Mouse (Mus musculus) common myeloid progenitor, adult 5-6 weeks (primary cell): ENCODE measurements around the gene Fgf23. TPM values are rescaled to one million over a fixed set of nuclear protein-coding genes. Genes with fewer than 3 reads are reported as not detected.
A peak's percentile ranks its signal among the peaks of the same experiment; 100 is the strongest.

Experiments used
- ATAC-seq: replicated peaks from 2 replicates; pipeline ENCODE4 v1.8.0; 2016; ENCODE audit warnings: low read depth, mild to moderate bottlenecking, moderate TSS enrichment, inconsistent platforms; ENCODE audit not compliant: poor library complexity, severe bottlenecking
- total RNA-seq: library from RNA; stranded (forward); fragments of 200-1000, 187-1606 nt; gene quantifications from 2 replicates; pipeline ENCODE4 v1.2.3, GENCODE M21; 2017

Fgf23 gene
- total RNA-seq, result not detected in 2 replicates

DNA sequence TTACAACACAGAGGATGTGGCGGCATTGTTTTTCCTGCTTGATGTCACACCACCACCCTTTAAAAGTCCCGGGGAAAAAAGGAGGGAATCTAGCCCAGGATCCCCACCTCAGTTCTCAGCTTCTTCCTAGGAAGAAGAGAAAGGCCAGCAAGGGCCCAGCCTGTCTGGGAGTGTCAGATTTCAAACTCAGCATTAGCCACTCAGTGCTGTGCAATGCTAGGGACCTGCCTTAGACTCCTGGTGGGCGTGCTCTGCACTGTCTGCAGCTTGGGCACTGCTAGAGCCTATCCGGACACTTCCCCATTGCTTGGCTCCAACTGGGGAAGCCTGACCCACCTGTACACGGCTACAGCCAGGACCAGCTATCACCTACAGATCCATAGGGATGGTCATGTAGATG, at the start of gene Fgf23:
Fgf23 (plus strand) TSS at position 86 of the 400 bp plus-strand sequence.
- no peak for ATAC-seq

DNA sequence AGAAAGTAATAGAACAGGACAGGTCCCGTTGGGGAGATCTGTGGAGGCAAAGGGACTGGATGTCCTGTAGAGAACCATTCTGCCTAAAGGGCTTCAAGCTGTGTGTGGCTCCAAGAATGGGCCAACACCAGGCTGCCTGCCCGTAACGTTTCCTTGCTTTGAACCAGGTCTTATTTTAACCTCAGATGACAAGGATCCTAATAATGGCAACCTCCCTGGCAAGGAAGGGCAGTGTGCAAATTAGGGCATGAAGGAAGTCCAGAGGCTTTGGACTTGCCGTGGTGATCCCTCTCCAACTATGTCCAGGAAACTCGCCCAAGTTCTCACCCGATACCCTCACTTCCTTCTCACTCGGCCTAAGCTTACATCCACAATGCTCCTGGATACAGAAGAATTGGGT, 47.9 kb upstream of the Fgf23 start:
- ATAC-seq, result no peak

DNA sequence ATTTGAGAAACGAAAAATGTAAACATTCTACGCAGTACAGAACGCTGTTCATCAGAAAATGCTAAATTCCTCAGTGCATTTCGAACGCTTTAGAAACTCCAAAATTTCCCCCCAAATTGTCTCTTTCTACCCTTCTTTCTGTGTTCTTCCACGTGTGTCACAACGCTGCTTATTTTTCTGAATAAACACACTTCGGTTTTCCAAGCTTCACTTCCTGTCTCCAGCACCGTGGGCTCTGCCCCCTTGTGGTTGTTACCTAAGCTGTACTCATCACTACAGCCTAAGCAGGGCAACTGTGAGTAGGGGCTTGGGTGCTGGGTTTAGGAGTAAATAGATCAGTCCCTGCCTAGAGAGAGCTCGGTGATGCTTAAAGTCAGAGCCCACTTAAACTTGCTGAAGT, 37.9 kb upstream of the Fgf23 start:
- peak; percentile 99 for ATAC-seq

GRCm38 (mm10) chr6:127044909-127045308, 27.8 kb upstream of the Fgf23 start:
- no peak for ATAC-seq

- no peak for ATAC-seq
Observed at GRCm38 (mm10) chr6:127050847-127051246, 21.9 kb upstream of the Fgf23 start.

- no peak for ATAC-seq
Observed at GRCm38 (mm10) chr6:127056990-127057588, 15.6 kb upstream of the Fgf23 start.

DNA sequence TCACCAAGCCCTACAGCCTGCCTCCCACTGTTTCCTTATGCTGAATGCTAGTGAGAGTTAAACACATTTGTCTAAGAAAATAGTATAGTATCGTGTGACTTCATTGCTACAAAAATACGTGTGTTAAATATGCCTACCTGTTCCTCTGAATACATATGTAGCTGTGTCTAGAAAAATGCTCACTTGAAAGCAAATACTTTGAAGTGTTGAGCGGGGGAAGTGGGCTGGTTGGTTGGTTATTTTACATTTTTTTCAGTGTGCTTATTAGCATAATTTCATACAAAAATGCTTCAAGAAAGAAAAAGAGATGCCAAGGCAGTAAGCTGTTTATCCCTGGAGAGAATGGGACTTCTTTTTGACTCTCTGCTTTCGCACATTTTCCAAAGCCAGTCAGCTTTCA, 12.7 kb upstream of the Fgf23 start:
- no peak for ATAC-seq

- ATAC-seq, result no peak
Observed at GRCm38 (mm10) chr6:127063915-127064314, 8.8 kb upstream of the Fgf23 start.

DNA sequence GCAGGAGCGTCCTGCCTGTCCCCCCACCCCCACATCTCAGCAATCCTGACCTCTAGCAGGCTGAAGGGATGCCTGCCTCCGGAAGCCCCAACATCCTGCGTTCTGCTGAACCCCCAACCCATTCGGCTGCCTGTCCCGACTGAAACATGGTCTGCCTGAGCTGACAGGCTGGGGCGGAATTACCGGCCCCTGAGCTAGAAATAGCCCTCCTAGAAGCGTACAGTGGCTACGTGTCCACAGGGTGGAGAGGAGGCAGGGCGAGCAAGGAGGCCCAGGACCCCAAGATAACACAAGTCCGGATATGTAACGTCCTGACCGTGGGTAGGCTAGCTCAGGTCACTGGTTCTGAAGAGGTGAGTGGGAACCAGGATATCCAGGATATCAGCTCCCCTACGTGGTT, 7.9 kb upstream of the Fgf23 start:
- no peak; the same call in 1 of the 2 replicates for ATAC-seq

DNA sequence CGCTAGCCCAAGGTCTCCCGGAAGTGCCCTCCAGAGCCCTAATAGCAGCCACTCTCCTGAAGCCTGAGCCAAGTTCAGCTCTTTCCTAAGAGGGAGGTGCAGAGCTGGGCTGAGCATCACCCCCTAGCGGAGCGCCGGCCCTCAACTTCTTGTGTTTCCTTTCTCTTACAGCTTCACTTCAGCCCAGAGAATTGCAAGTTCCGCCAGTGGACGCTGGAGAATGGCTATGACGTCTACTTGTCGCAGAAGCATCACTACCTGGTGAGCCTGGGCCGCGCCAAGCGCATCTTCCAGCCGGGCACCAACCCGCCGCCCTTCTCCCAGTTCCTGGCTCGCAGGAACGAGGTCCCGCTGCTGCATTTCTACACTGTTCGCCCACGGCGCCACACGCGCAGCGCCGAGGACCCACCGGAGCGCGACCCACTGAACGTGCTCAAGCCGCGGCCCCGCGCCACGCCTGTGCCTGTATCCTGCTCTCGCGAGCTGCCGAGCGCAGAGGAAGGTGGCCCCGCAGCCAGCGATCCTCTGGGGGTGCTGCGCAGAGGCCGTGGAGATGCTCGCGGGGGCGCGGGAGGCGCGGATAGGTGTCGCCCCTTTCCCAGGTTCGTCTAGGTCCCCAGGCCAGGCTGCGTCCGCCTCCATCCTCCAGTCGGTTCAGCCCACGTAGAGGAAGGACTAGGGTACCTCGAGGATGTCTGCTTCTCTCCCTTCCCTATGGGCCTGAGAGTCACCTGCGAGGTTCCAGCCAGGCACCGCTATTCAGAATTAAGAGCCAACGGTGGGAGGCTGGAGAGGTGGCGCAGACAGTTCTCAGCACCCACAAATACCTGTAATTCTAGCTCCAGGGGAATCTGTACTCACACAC, 7.4 kb downstream of the Fgf23 start:
- peak; percentile 86 for ATAC-seq

DNA sequence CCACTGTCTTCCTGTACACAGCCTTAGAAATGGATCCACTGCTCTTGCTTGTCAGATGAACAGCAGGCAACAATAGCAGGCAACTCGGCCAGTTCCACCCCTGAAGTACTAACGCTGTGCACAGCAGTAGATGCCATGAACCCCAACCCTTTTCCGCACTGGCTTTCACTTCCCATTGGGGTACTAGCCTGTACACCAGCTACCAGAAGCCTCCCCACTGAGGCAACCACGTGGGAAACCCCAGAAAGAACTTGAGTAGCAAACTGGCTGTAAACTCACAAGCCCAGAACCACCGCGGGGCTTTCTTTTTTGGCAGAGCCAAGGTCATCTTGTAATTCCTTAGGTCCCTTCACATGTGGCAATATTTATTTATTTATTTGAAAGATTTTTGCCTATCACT, 9.1 kb downstream of the Fgf23 start:
- ATAC-seq, result no peak

- no peak for ATAC-seq
Observed at GRCm38 (mm10) chr6:127086739-127087138, 14.0 kb downstream of the Fgf23 start.

- ATAC-seq, result 0 out of 2 replicates have a peak, but pooled peaks have one; percentile 32
Observed at GRCm38 (mm10) chr6:127094565-127094964, 21.9 kb downstream of the Fgf23 start.

DNA sequence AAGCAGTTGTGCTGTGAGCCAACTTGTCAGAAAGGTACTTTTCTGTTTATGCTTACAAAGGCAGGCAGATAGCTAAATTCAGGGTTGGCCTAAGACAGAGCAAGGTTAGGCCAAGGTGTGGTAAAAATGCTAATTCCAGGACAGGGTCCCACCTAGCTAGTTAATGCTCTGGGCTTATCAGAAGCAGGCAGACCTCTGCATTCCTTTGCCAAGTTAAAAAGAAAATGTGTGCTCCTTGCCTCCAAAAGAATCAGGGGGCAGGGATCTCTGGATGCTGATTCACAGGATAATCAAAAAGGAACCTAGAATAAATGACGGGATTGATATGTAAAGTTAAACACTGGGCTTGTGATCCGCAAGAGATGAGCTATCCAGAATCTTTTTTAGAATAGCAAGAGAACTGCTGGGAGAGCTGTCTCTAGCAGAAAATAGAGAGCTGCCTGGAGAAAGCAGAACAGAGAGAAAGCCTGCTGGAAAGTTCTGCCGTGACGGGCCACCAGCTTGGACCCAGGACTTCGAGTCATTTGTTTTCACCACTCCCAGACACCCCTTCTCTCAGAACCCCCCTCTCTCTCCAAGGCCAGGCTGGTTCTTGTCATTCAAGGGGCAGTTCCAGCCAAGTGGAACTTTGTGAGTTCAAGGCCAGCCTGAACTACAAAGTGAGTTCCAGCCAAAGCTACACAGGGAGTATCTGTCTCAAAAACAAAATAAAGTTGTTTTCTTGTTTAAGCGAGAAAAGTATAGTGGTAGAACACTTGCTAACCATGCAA, 31.0 kb downstream of the Fgf23 start:
- no peak for ATAC-seq

DNA sequence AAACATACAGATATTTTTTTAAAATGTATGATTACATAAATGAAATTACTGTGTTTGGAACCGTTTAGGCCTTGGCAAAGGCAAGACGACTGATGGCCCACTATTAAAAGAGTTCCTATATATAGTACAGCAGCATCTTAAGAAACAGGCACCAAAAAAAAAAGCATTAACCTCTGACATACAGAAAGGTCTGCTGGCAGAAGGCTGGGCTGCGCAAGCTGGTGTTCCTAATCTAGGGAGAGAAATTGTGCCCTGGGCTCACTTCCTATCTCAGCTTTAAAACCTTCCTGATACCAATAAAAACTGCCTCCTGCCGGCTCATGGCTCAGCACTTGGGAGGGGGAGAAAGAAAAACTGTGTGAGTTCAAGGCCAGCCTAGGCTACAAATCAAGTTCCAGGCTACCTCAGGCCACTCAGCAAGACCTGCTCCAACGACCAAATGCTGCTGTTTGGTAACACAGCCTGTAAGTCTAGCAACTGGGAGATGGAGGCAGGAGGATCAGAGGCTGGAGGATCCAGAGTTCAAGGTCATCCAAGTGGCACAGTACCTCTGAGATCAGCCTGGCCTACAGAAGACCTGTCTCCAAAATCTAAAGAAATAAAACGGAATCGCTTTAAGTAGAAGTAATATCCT, 31.8 kb downstream of the Fgf23 start:
- no peak for ATAC-seq

DNA sequence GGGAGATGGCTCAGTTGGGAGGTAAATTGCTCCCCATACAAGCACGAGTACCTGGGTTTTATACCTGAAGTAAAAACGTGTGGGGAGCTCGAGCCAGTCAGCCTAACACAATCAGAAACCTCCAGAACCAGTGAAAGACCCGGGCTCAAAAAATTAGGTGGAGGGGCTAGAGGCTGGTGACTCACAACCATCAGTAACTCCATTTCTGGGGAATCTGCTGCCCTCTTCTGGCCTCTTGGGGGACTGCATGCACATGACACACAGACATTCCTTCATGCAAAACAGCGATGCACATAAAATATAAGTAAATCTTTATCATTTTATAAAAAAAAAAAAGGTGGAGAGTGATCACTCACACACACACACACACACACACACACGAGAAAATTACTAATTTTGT, 32.4 kb downstream of the Fgf23 start:
- no peak for ATAC-seq

DNA sequence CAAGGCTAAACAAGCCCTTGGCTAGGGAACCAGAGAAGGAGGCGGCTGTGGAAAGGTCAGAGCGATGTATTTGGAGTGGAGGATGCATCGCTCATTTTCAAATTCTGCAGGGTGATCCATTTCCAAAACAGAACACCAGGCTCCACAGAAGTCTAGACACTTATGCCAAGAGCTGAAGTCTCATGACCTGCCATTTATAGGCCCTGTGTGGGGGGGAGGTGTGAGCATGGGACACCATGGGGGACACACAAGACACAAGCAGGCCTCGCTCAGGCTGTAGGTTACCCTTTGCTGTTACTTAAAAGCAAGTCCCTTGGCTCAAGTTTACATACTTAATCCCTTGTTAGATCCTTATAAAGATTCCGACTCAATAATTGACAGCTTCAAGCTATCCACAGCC, 33.5 kb downstream of the Fgf23 start:
- ATAC-seq, result no peak

DNA sequence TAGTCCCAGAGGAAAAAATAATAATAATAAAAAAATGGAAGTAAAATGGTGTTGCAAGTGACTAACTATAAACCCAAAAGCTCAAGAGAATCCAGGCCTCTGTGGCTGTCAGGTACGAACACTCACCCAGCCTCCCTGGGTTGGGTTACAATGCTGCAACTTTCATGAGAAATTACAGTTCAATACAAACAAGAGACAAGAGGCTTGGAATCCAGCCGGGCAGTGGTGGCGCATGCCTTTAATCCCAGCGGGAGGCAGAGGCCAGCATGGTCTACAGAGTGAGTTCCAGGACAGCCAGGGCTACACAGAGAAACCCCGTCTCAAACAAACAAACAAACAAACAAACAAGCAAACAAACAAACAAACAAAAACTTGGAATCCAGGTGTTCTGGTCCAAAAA, 34.0 kb downstream of the Fgf23 start:
- no peak for ATAC-seq

DNA sequence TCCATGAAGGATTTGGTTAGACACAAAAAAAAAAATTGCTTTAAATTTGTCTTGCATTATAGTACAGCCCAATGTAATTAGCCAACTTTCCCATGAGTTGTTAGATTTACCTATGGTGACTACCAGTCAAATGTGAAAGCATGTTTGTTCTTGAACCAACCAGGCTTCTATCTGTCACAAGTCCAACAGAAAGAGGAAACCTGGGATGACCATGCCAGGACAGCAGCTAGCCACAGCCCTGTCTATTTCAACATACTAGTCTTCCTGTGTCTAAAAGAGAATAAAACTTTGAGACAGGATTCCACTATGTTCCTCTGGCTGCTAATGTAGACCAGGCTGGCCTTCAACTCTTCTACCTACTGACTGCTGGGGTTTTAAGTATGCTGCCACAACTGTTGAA, 34.7 kb downstream of the Fgf23 start:
- ATAC-seq, result 0 out of 2 replicates have a peak, but pooled peaks have one; percentile 3

GRCm38 (mm10) chr6:127108368-127109060, 35.8 kb downstream of the Fgf23 start:
- ATAC-seq, result no peak
